Mouse (Mus musculus): ENCODE measurements around the gene Rita1. TPM values are rescaled to one million over a fixed set of nuclear protein-coding genes. Genes with fewer than 3 reads are reported as not detected.
A peak's percentile ranks its signal among the peaks of the same experiment; 100 is the strongest.

Rita1 gene
- polyA plus RNA-seq, 1 experiment from 2014 or later, result 14.3 TPM

DNA sequence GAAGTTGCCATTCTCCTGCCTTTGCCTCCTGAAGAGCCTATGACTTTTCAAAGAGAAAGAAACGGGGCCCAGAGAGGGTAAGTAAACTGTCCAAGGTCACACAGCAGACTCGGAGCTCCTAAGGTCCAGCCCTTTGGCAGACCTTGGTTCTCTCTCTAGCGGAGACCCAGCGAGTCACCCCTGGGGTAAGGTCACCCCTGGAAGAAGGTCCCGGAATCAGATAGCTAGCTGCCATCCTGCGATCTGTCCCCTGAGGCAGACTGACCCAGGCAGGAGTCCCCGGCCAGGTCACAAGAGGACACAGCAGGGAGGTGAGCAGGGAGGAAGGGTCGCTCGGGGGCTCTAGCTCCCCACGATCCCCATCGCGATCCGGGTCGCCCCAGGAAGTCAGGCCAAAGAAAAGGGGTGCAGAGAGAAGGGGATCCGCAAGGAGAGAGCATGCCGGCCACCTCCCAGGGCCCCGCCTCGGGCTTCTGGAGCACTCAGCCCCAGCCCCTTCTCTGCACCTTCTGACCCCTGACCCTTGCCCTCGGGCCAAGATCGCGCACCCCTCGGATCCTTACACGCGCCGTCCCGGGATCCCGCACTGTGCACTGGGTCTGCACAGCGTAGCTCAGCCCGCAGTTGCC, 24.3 kb downstream of the Rita1 start:
- no peaks in the 10 kb centered on the region for H3K27me3 ChIP-seq (ENCODE audit: insufficient read depth, low read length)
- H3K27ac ChIP-seq, result peak overlapping the region; percentile 78
- under 1% methylated on average over 24 of the region's 29 CpGs for WGBS
- peak overlapping the region; percentile 93 for H3K4me2 ChIP-seq (ENCODE audit: low read length)
- H3K9me3 ChIP-seq (replicated peaks; ENCODE audit: low read length), result no peaks in the 10 kb centered on the region
- H3K4me1 ChIP-seq (replicated peaks; ENCODE audit: insufficient read depth, low read length), result peaks cover 7% of the 10 kb centered on the region; the same call in 1 of the 2 replicates
- TF ChIP-seq CTCF (IDR thresholded peaks at IDR 0.05; ENCODE audit: low read depth), result no peak
- ATAC-seq (replicated peaks; ENCODE audit: low FRiP score, low read depth), result no peak
- peaks cover 16% of the 10 kb centered on the region; the same call in 1 of the 2 replicates for H3K36me3 ChIP-seq (ENCODE audit: insufficient read depth, low read length)
- no peak for DNase-seq (ENCODE audit: low spot score)
- peak overlapping the region; percentile 87 for H3K9ac ChIP-seq (ENCODE audit: low read depth, low read length)
- peak overlapping the region; percentile 89 for H3K4me3 ChIP-seq (replicated peaks; ENCODE audit: low read depth, low read length)

DNA sequence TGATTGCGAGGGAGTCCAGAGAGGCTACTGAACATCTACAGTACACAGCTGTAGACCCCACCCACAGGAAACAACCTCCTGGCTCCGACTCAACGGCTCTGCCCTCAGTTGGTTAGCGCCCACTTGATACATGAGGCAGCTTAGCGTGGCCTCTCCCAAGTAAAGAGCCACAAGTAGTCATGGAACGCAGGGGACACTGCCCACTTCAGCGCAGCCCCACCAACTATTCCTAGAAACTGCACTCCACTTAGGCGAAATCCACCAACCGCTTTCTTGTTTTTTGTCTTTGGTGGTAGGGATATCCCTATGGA, 24.8 kb downstream of the Rita1 start:
- peak; percentile 62 for DNase-seq (ENCODE audit: low spot score)
- no peak for ATAC-seq (replicated peaks; ENCODE audit: low FRiP score, low read depth)
- H3K9me3 ChIP-seq (replicated peaks; ENCODE audit: low read length), result no peaks in the 10 kb centered on the region
- peak overlapping the region; percentile 87; the same call in 1 of the 2 replicates for H3K9ac ChIP-seq (ENCODE audit: low read depth, low read length)
- H3K36me3 ChIP-seq (ENCODE audit: insufficient read depth, low read length), result peaks cover 19% of the 10 kb centered on the region; the same call in 1 of the 2 replicates
- H3K27ac ChIP-seq, result peak overlapping the region; percentile 78
- peaks cover 7% of the 10 kb centered on the region; the same call in 1 of the 2 replicates for H3K4me1 ChIP-seq (replicated peaks; ENCODE audit: insufficient read depth, low read length)
- WGBS, result 13% methylated on average over 9 of the region's 9 CpGs
- no peaks in the 10 kb centered on the region for H3K27me3 ChIP-seq (ENCODE audit: insufficient read depth, low read length)
- H3K4me3 ChIP-seq (replicated peaks; ENCODE audit: low read depth, low read length), result peak overlapping the region; percentile 89
- peak overlapping the region; percentile 93 for H3K4me2 ChIP-seq (ENCODE audit: low read length)
- no peak for TF ChIP-seq CTCF (IDR thresholded peaks at IDR 0.05; ENCODE audit: low read depth)

DNA sequence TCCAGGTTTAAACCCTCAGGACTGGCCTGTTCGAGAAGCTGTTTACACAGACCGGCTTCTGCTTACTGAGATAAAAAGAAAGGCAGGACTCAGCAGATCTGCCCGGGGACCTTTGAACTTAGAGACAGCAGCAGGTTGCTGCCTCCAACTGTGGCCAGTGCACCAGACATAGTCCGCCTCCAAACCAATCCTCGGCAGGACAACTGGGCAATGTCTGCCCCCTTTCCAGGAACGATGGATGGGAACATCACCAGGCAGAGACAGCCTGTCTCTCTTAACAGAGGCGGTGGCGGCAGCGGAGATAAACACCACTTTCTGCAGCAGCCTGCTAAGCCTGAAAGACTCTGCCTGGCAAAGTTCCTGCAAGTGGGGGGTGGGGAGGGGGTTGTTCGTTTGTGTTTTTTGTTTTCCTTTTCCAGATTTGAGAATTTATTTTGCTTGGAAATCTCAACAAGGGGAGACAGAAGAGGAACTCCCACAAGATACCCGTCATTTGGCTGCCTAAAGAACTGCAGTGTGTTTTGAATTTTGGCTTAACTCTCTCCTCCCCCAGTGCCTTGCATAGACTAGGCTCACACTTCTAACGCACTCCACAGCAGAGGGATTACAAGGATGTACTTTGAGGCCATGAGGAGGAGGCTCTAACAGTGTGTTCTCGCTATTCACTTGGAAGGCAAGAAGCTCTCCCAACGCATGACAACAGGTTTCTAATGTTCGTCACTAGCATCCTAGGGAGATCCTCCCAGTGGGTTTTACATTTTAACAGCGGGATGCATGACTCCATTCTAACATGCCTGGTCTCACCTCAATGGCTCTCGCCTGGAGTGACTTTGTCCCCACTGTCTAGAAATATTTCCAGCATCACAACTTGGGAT, 25.4 kb downstream of the Rita1 start:
- Histone ChIP-seq H3K4me1 (replicated peaks; ENCODE audit: insufficient read depth, low read length) (peaks cover 7% of the 10 kb centered on the region; the same call in 1 of the 2 replicates), H3K27me3 (ENCODE audit: insufficient read depth, low read length) (no peaks in the 10 kb centered on the region), H3K27ac (peak overlapping the region; percentile 78), H3K4me3 (replicated peaks; ENCODE audit: low read depth, low read length) (peak overlapping the region; percentile 89), H3K9me3 (replicated peaks; ENCODE audit: low read length) (no peaks in the 10 kb centered on the region), H3K9ac (ENCODE audit: low read depth, low read length) (peak overlapping the region; percentile 10; the same call in 1 of the 2 replicates), H3K36me3 (ENCODE audit: insufficient read depth, low read length) (peaks cover 19% of the 10 kb centered on the region; the same call in 1 of the 2 replicates), H3K4me2 (ENCODE audit: low read length) (peak overlapping the region; percentile 93)
- peak; percentile 12; the same call in 1 of the 2 replicates for ATAC-seq (replicated peaks; ENCODE audit: low FRiP score, low read depth)
- DNase-seq (ENCODE audit: low spot score), result peak; percentile 51
- no peak for TF ChIP-seq CTCF (IDR thresholded peaks at IDR 0.05; ENCODE audit: low read depth)
- 11% methylated on average over 17 of the region's 17 CpGs for WGBS

DNA sequence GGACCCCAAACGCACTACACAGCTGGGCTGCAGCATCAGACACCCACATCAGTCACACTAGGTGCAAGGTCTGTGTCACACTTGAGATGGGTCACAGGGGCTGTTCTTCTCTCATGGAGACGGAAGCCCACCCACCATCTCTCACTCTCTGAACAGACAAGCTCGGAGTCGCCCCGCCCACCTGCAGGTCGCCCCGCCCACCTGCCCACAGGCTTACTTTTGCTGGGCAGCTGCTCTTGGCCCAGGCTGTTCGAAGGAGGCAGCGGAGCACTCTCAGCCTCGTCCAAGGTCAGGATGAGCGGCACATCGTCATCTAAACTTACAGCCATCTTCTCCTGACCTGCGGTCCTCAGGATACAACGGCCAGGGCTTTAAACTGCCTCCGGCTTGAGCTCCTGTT, 27.4 kb downstream of the Rita1 start:
- 54% methylated on average over 15 of the region's 15 CpGs for WGBS
- ATAC-seq (replicated peaks; ENCODE audit: low FRiP score, low read depth), result no peak
- H3K4me3 ChIP-seq (replicated peaks; ENCODE audit: low read depth, low read length), result no peak overlapping the region
- H3K4me2 ChIP-seq (ENCODE audit: low read length), result no peak overlapping the region
- H3K27ac ChIP-seq, result no peak overlapping the region
- peaks cover 19% of the 10 kb centered on the region; the same call in 1 of the 2 replicates for H3K36me3 ChIP-seq (ENCODE audit: insufficient read depth, low read length)
- peaks cover 17% of the 10 kb centered on the region; the same call in 1 of the 2 replicates for H3K4me1 ChIP-seq (replicated peaks; ENCODE audit: insufficient read depth, low read length)
- no peak for TF ChIP-seq CTCF (IDR thresholded peaks at IDR 0.05; ENCODE audit: low read depth)
- no peak overlapping the region for H3K9ac ChIP-seq (ENCODE audit: low read depth, low read length)
- no peaks in the 10 kb centered on the region for H3K27me3 ChIP-seq (ENCODE audit: insufficient read depth, low read length)
- no peak for DNase-seq (ENCODE audit: low spot score)
- H3K9me3 ChIP-seq (replicated peaks; ENCODE audit: low read length), result no peaks in the 10 kb centered on the region

DNA sequence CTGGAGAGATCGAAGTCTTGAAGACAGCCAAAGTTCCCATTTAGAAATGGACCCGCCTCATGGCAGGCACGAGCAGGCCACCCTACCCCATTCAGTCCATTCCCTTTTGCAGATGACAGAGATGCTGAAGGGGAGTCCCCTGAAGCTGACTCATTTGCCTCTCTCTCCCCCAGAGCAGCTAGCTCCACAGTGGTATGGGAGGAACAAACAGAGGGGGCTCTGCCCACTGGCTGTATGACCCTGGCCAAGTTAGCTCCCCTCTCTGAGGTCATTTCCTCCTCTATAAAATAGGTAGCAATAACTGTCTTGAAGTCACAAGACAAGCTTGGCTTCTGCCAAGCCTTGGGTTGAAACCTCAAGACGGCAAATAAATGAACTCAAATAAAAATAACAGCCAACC, 28.9 kb downstream of the Rita1 start:
- 83% methylated on average over 4 of the region's 4 CpGs for WGBS
- no peak overlapping the region for H3K27ac ChIP-seq
- TF ChIP-seq CTCF (IDR thresholded peaks at IDR 0.05; ENCODE audit: low read depth), result no peak
- ATAC-seq (replicated peaks; ENCODE audit: low FRiP score, low read depth) (no peak), DNase-seq (ENCODE audit: low spot score) (no peak)
- no peak overlapping the region for H3K4me2 ChIP-seq (ENCODE audit: low read length)
- no peaks in the 10 kb centered on the region for H3K9me3 ChIP-seq (replicated peaks; ENCODE audit: low read length)
- no peak overlapping the region for H3K4me3 ChIP-seq (replicated peaks; ENCODE audit: low read depth, low read length)
- H3K27me3 ChIP-seq (ENCODE audit: insufficient read depth, low read length), result no peaks in the 10 kb centered on the region
- peaks cover 19% of the 10 kb centered on the region; the same call in 1 of the 2 replicates for H3K36me3 ChIP-seq (ENCODE audit: insufficient read depth, low read length)
- no peak overlapping the region for H3K9ac ChIP-seq (ENCODE audit: low read depth, low read length)
- peaks cover 30% of the 10 kb centered on the region for H3K4me1 ChIP-seq (replicated peaks; ENCODE audit: insufficient read depth, low read length)

DNA sequence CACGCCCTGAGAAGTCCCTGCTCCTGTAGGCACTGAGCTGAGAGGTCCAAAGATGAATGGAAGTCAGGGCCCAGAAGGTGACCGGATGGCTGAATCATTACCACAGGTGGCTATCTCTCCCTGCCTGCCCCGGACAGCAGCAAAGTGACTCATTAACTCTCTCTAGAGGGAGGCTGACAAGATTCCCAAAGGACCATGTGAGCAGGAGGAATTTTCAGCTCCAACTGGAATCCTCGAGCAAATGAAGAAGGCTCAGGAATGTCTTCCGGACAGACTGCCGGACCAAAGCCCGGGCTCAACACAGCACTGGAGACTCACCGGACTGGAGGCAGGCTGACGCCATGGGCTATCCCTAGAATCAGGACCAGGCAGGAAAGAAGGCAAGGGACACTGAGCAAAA, 30.4 kb downstream of the Rita1 start:
- Histone ChIP-seq H3K27ac (no peak overlapping the region; the same call in 1 of the 2 replicates), H3K36me3 (ENCODE audit: insufficient read depth, low read length) (peaks cover 19% of the 10 kb centered on the region; the same call in 1 of the 2 replicates), H3K9me3 (replicated peaks; ENCODE audit: low read length) (no peaks in the 10 kb centered on the region), H3K27me3 (ENCODE audit: insufficient read depth, low read length) (no peaks in the 10 kb centered on the region), H3K9ac (ENCODE audit: low read depth, low read length) (no peak overlapping the region), H3K4me3 (replicated peaks; ENCODE audit: low read depth, low read length) (no peak overlapping the region), H3K4me1 (replicated peaks; ENCODE audit: insufficient read depth, low read length) (peaks cover 36% of the 10 kb centered on the region), H3K4me2 (ENCODE audit: low read length) (no peak overlapping the region)
- WGBS, result 67% methylated on average over 9 of the region's 9 CpGs
- no peak for TF ChIP-seq CTCF (IDR thresholded peaks at IDR 0.05; ENCODE audit: low read depth)
- ATAC-seq (replicated peaks; ENCODE audit: low FRiP score, low read depth) (peak; percentile 22; the same call in 1 of the 2 replicates), DNase-seq (ENCODE audit: low spot score) (no peak)
